Mouse (Mus musculus) forebrain, embryonic 16.5 days (tissue): Measurements from ENCODE around the gene Pkd1l3. TPM values are rescaled to one million over a fixed set of nuclear protein-coding genes. Genes with fewer than 3 reads are reported as not detected.

Experiments
- ATAC-seq: fragments of 200-750 bp; cut with Nextera tagmentation; 2 replicates; pipeline ENCODE4 v1.8.0; 2017; ENCODE audit warnings: mild to moderate bottlenecking, moderate library complexity
- H3K27ac ChIP-seq: fragments of 300-500 bp; sonication (generic); 2 replicates; pipeline ENCODE4 v1.5.1; 2014; ENCODE audit warnings: low read length, control low read depth
- H3K27me3 ChIP-seq: fragments of 300-500 bp; sonication (generic); replicated peaks from 2 replicates; pipeline ENCODE4 v1.6.1; 2014; ENCODE audit warnings: low read length; ENCODE audit not compliant: control insufficient read depth, insufficient read depth
- H3K36me3 ChIP-seq: fragments of 300-500 bp; sonication (generic); 2 replicates; pipeline ENCODE4 v1.6.1; 2014; ENCODE audit not compliant: control insufficient read depth, insufficient read depth
- H3K4me1 ChIP-seq: fragments of 300-500 bp; sonication (generic); replicated peaks from 2 replicates; pipeline ENCODE4 v1.6.1; 2014; ENCODE audit warnings: low read length; ENCODE audit not compliant: control insufficient read depth, insufficient read depth
- H3K4me2 ChIP-seq: fragments of 300-500 bp; sonication (generic); 2 replicates; pipeline ENCODE4 v1.6.1; 2014; ENCODE audit warnings: mild to moderate bottlenecking, low read length, control low read depth
- H3K4me3 ChIP-seq: fragments of 300-500 bp; sonication (generic); replicated peaks from 2 replicates; pipeline ENCODE4 v1.5.1; 2014; ENCODE audit warnings: mild to moderate bottlenecking, low read length, control low read depth
- H3K9ac ChIP-seq: fragments of 300-500 bp; sonication (generic); replicated peaks from 2 replicates; pipeline ENCODE4 v1.6.1; 2014; ENCODE audit warnings: low read depth, low read length, control low read depth
- H3K9me3 ChIP-seq: fragments of 300-500 bp; sonication (generic); 2 replicates; pipeline ENCODE4 v1.6.1; 2016; ENCODE audit warnings: low read length; ENCODE audit not compliant: control insufficient read depth
- WGBS: fragments of 180-500 bp; shearing (Covaris S2); extraction: QIAGEN DNeasy Blood & Tissue Kit; methylation state at CpG from one replicate; pipeline ENCODE4 v1.1.7; 2014; 5-methylcytosine and 5-hydroxymethylcytosine counted together
- polyA plus RNA-seq: library from polyadenylated mRNA; unstranded; fragments of >200 nt; fragmentation: Nextera tagmentation; extraction: Ambion mirVana; gene quantifications from 2 replicates; pipeline ENCODE4 v1.2.1, GENCODE M21; 2015

The Pkd1l3 gene
- polyA plus RNA-seq = 0.03 TPM in 1 of 2 replicates, not detected in the other

GRCm38 (mm10) chr8:109614243-109615210, at the start of gene Pkd1l3:
Pkd1l3 (plus strand) TSS chr8:109614517.
- Histone ChIP-seq H3K4me1 (no peaks in the 10 kb centered on the region), H3K27me3 (no peaks in the 10 kb centered on the region), H3K4me3 (no peak within 1 kb of the TSS), H3K9me3 (no peaks in the 10 kb centered on the region), H3K27ac (no peak within 1 kb of the TSS), H3K9ac (no peak within 1 kb of the TSS), H3K36me3 (no peaks in the 10 kb centered on the region), H3K4me2 (no peak within 1 kb of the TSS)
- 64% methylated on average over 27 of the region's 27 CpGs for WGBS
- ATAC-seq = no peak

GRCm38 (mm10) chr8:109564766-109565165, 49.6 kb upstream of the Pkd1l3 start:
- Histone ChIP-seq H3K27ac (no peak overlapping the region; the same call in 1 of the 2 replicates), H3K4me1 (peaks cover 16% of the 10 kb centered on the region), H3K27me3 (no peaks in the 10 kb centered on the region), H3K36me3 (peaks cover 10% of the 10 kb centered on the region), H3K4me3 (peak overlapping the region; percentile 87), H3K4me2 (peak overlapping the region; percentile 87), H3K9me3 (no peaks in the 10 kb centered on the region), H3K9ac (peak overlapping the region; percentile 90)
- WGBS = 6% methylated on average over 10 of the region's 10 CpGs
- no peak for ATAC-seq

GRCm38 (mm10) chr8:109565498-109566333, 48.6 kb upstream of the Pkd1l3 start, which contains the start of the genes Dhx38 and Txnl4b:
Dhx38 (minus strand) TSS chr8:109565861.
Txnl4b (plus strand) TSS chr8:109565892.
- Histone ChIP-seq H3K27me3 (no peaks in the 10 kb centered on the region), H3K4me3 (peak within 1 kb of the TSS; percentile 87), H3K9ac (peak within 1 kb of the TSS; percentile 90), H3K4me1 (peaks cover 16% of the 10 kb centered on the region), H3K36me3 (peaks cover 6% of the 10 kb centered on the region), H3K27ac (peak within 1 kb of the TSS; percentile 90), H3K4me2 (peak within 1 kb of the TSS; percentile 87), H3K9me3 (no peaks in the 10 kb centered on the region)
- under 1% methylated on average over 52 of the region's 52 CpGs for WGBS
- peak; percentile 100 for ATAC-seq

- Histone ChIP-seq H3K4me2 (no peak overlapping the region), H3K4me3 (no peak overlapping the region), H3K27ac (no peak overlapping the region), H3K9ac (no peak overlapping the region), H3K36me3 (no peaks in the 10 kb centered on the region), H3K9me3 (no peaks in the 10 kb centered on the region), H3K27me3 (no peaks in the 10 kb centered on the region), H3K4me1 (peaks cover 7% of the 10 kb centered on the region)
- WGBS = 90% methylated on average over 12 of the region's 12 CpGs
- no peak for ATAC-seq
Observed at GRCm38 (mm10) chr8:109571139-109571538, 43.2 kb upstream of the Pkd1l3 start.

GRCm38 (mm10) chr8:109576311-109576710, 38.0 kb upstream of the Pkd1l3 start:
- no peak for ATAC-seq
- no peak overlapping the region for H3K4me3 ChIP-seq
- 78% methylated on average over 4 of the region's 4 CpGs for WGBS
- no peaks in the 10 kb centered on the region for H3K27me3 ChIP-seq
- H3K4me1 ChIP-seq = no peaks in the 10 kb centered on the region
- H3K9ac ChIP-seq = no peak overlapping the region
- H3K36me3 ChIP-seq = no peaks in the 10 kb centered on the region
- no peak overlapping the region for H3K4me2 ChIP-seq
- no peaks in the 10 kb centered on the region for H3K9me3 ChIP-seq
- H3K27ac ChIP-seq = no peak overlapping the region

- Histone ChIP-seq H3K4me2 (no peak within 1 kb of the TSS), H3K9me3 (peaks cover 2% of the 10 kb centered on the region; the same call in 1 of the 2 replicates), H3K27ac (no peak within 1 kb of the TSS), H3K9ac (no peak within 1 kb of the TSS), H3K36me3 (no peaks in the 10 kb centered on the region), H3K27me3 (no peaks in the 10 kb centered on the region), H3K4me3 (no peak within 1 kb of the TSS), H3K4me1 (no peaks in the 10 kb centered on the region)
- 74% methylated on average over 8 of the region's 8 CpGs for WGBS
- no peak for ATAC-seq
Observed at GRCm38 (mm10) chr8:109578900-109579301, 35.4 kb upstream of the Pkd1l3 start, which contains the start of gene Hp. Hp (minus strand) TSS chr8:109579172.

GRCm38 (mm10) chr8:109584293-109584692, 30.0 kb upstream of the Pkd1l3 start:
- H3K27me3 ChIP-seq = no peaks in the 10 kb centered on the region
- ATAC-seq = no peak

GRCm38 (mm10) chr8:109584830-109585229, 29.5 kb upstream of the Pkd1l3 start:
- H3K9ac ChIP-seq = no peak overlapping the region
- H3K4me3 ChIP-seq = no peak overlapping the region
- H3K4me1 ChIP-seq = no peaks in the 10 kb centered on the region
- no peaks in the 10 kb centered on the region for H3K27me3 ChIP-seq
- 89% methylated on average over 3 of the region's 3 CpGs for WGBS
- H3K4me2 ChIP-seq = no peak overlapping the region
- no peak for ATAC-seq
- no peaks in the 10 kb centered on the region for H3K36me3 ChIP-seq
- H3K9me3 ChIP-seq = peaks cover 6% of the 10 kb centered on the region
- no peak overlapping the region for H3K27ac ChIP-seq

More at GRCm38 (mm10) chr8:109584293-109584692, 30.0 kb upstream of the Pkd1l3 start:
- Histone ChIP-seq H3K4me2 (no peak overlapping the region), H3K9me3 (peaks cover 6% of the 10 kb centered on the region), H3K36me3 (no peaks in the 10 kb centered on the region), H3K9ac (no peak overlapping the region), H3K4me1 (no peaks in the 10 kb centered on the region), H3K27ac (no peak overlapping the region), H3K4me3 (no peak overlapping the region)
- WGBS = 91% methylated on average over 4 of the region's 4 CpGs

- H3K4me2 ChIP-seq = no peak overlapping the region
- H3K27me3 ChIP-seq = no peaks in the 10 kb centered on the region
Observed at GRCm38 (mm10) chr8:109585652-109586051, 28.7 kb upstream of the Pkd1l3 start.

More at GRCm38 (mm10) chr8:109585652-109586051, 28.7 kb upstream of the Pkd1l3 start:
- H3K4me1 ChIP-seq = no peaks in the 10 kb centered on the region
- no peaks in the 10 kb centered on the region for H3K36me3 ChIP-seq
- H3K27ac ChIP-seq = no peak overlapping the region
- H3K4me3 ChIP-seq = no peak overlapping the region
- H3K9ac ChIP-seq = no peak overlapping the region
- ATAC-seq = no peak
- H3K9me3 ChIP-seq = peaks cover 6% of the 10 kb centered on the region
